Mouse (Mus musculus) liver, adult 2 months (tissue): ENCODE data around the gene Olfr1179. TPM values are rescaled to one million over a fixed set of nuclear protein-coding genes. Genes with fewer than 3 reads are reported as not detected.
"Not testable (repeated sequence)": the region's sequence is repeated elsewhere in the genome, so short reads cannot be mapped to it uniquely, and the experiment has no call there.

ENCODE experiments used
- DNase-seq: peaks from one replicate; pipeline ENCODE4 v3.0.0-alpha.2; 2011; ENCODE audit warnings: low read depth, low spot score; ENCODE audit errors: extremely low read depth
- H3K27ac ChIP-seq: fragments of 200-500 bp; replicated peaks from 2 replicates; pipeline ENCODE4 v1.5.1; 2012; ENCODE audit warnings: low read depth, mild to moderate bottlenecking, control low read depth, inconsistent platforms, low read length; ENCODE audit not compliant: insufficient read depth
- H3K27me3 ChIP-seq: fragments of 200-500 bp; 2 replicates; pipeline ENCODE4 v1.6.1; 2012; ENCODE audit warnings: mild to moderate bottlenecking, moderate library complexity, low read length, inconsistent platforms; ENCODE audit not compliant: control insufficient read depth, insufficient read depth
- H3K36me3 ChIP-seq: fragments of 200-500 bp; 2 replicates; pipeline ENCODE4 v1.6.1; 2012; ENCODE audit warnings: low read length, inconsistent platforms; ENCODE audit not compliant: control insufficient read depth, insufficient read depth
- H3K4me1 ChIP-seq: fragments of 200-500 bp; 2 replicates; pipeline ENCODE4 v1.6.1; 2011; ENCODE audit warnings: low read length; ENCODE audit not compliant: control insufficient read depth, insufficient read depth
- H3K4me3 ChIP-seq: fragments of 200-500 bp; 2 replicates; pipeline ENCODE4 v1.5.1; 2011; ENCODE audit warnings: low read depth, mild to moderate bottlenecking, control low read depth, low read length, moderate library complexity; ENCODE audit not compliant: insufficient read depth
- H3K79me2 ChIP-seq: fragments of 200-500 bp; 2 replicates; pipeline ENCODE4 v1.6.1; 2012; ENCODE audit warnings: inconsistent platforms, mild to moderate bottlenecking, low read length, moderate library complexity; ENCODE audit not compliant: control insufficient read depth, insufficient read depth
- H3K9ac ChIP-seq: fragments of 200-500 bp; 2 replicates; pipeline ENCODE4 v1.6.1; 2012; ENCODE audit warnings: low read depth, mild to moderate bottlenecking, control low read depth, inconsistent platforms, low read length
- CTCF ChIP-seq: fragments of 200-500 bp; IDR thresholded peaks from 2 replicates; pipeline ENCODE4 v1.5.1; 2011; ENCODE audit warnings: low read depth, low read length, control low read depth
- POLR2A ChIP-seq: fragments of 200-500 bp; IDR thresholded peaks from 2 replicates; pipeline ENCODE4 v1.6.1; 2011; ENCODE audit warnings: low read length, control low read depth; ENCODE audit not compliant: insufficient read depth; ENCODE audit errors: extremely low read depth
- WGBS: fragments of 180-500 bp; shearing (Covaris S2); methylation state at CpG from one replicate; pipeline ENCODE4 v1.1.7; 2018; 5-methylcytosine and 5-hydroxymethylcytosine counted together
- polyA plus RNA-seq: library from polyadenylated mRNA; depleted of rRNA; stranded (reverse); fragments of >200 nt; gene quantifications from 2 replicates; pipeline ENCODE4 v1.2.3, GENCODE M21; 2012; rRNA removed
- total RNA-seq: library from RNA; depleted of rRNA; stranded (reverse); fragments of >200 nt; gene quantifications from 2 replicates; pipeline ENCODE4 v1.2.3, GENCODE M21; 2014; rRNA removed

Olfr1179 gene
- total RNA-seq (not detected in 2 replicates), polyA plus RNA-seq (not detected in 2 replicates)

DNA sequence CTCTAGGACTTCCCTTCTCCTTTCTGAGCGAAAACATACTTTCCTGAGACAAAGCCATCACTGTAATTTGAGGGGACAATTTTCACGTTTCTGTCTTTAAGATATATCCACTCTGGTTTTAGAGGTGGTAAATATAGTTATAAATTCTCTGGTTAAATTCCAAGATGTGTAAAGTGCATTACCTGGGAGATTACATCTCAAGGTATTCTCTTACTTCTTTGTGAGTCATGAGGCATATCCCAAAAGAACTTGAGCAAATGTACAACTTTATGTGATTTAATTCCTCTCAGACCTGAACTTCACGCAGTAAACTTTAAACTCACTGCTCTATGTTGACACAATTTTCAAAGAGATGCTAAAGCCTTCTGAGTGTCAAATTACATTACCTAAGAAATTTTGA, at the start of gene Olfr1179:
Olfr1179 (minus strand) TSS at position 101 of the 400 bp plus-strand sequence.
- no peak for TF ChIP-seq CTCF
- TF ChIP-seq POLR2A: no peak
- H3K4me1 ChIP-seq: no peaks in the 10 kb centered on the region
- H3K27ac ChIP-seq: no peak within 1 kb of the TSS
- WGBS: 70% methylated on average over 3 of the region's 3 CpGs
- DNase-seq: no peak
- no peaks in the 10 kb centered on the region for H3K27me3 ChIP-seq
- no peak within 1 kb of the TSS for H3K9ac ChIP-seq
- H3K79me2 ChIP-seq: no peaks in the 10 kb centered on the region
- no peak within 1 kb of the TSS for H3K4me3 ChIP-seq
- H3K36me3 ChIP-seq: no peaks in the 10 kb centered on the region

DNA sequence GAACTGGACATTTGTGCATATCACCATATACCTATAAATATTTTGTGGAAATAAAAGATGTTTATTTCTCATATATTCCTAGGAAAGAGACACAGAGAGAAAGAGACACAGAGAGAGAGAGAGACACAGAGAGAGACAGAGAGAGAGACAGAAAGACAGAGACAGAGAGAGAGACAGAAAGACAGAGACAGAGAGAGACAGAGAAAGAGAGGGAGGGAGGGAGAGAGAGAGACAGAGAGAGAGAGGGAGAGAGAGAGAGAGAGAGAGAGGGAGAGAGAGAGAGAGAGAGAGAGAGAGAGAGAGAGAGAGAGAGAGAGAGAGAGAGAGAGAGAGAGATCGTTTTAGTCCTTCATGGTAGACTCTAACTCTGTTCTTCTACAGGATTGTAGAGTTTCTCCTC, 48.3 kb upstream of the Olfr1179 start, which contains the start of gene Olfr1183:
Olfr1183 (plus strand) TSS at position 301 of the 400 bp plus-strand sequence.
- not testable (repeated sequence) for H3K4me1 ChIP-seq, H3K79me2 ChIP-seq

DNA sequence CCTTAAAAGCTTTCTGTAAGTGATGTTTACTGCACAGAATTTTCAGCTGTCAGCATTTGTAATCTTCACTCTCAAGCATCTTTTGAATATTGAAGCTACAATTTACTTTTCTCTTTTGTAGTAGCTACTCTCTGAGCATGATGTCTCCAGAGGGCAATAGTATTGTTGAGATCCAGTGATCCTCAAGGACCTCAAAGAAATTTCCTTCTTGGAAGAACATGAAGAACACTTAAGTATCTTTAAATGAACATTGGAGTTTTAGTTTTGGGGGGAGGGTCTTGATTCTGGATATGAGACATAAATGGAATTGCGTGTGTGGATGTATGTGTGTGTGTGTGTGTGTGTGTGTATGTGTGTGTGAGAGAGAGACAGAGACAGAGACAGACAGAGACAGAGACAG, 42.8 kb upstream of the Olfr1179 start, which contains the start of gene Gm13757:
Gm13757 (minus strand) TSS at position 101 of the 400 bp plus-strand sequence.
- Histone ChIP-seq H3K79me2 (no peaks in the 10 kb centered on the region), H3K36me3 (no peaks in the 10 kb centered on the region), H3K9ac (no peak within 1 kb of the TSS), H3K4me3 (no peak within 1 kb of the TSS), H3K27ac (no peak within 1 kb of the TSS), H3K4me1 (no peaks in the 10 kb centered on the region), H3K27me3 (no peaks in the 10 kb centered on the region)
- no peak for TF ChIP-seq CTCF
- TF ChIP-seq POLR2A: no peak
- no peak for DNase-seq
- 79% methylated on average over 1 of the region's 1 CpGs for WGBS

More for the DNA sequence above, 48.3 kb upstream of the Olfr1179 start, which contains the start of gene Olfr1183:
- WGBS: 100% methylated on average over 1 of the region's 1 CpGs
- not testable (repeated sequence) for H3K27ac ChIP-seq, H3K36me3 ChIP-seq, H3K27me3 ChIP-seq, H3K9ac ChIP-seq, DNase-seq, H3K4me3 ChIP-seq

DNA sequence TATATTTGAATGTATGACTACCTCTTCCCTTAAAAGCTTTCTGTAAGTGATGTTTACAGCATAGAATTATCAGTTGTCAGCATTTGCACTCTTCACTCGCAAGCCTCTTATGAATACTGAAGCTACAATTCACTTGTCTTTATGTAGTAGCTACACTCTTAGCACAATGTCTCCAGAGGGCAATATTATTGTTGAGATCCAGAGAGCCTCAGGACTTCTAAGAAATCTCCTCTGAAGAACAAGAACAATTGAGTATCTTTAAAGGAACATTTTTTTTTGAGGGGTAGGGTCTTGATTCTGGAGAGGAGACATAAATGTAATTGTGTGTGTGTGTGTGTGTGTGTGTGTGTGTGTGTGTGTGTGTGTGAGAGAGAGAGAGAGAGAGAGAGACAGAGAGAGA, 19.8 kb upstream of the Olfr1179 start, which contains the start of gene Olfr1181:
Olfr1181 (minus strand) TSS at position 101 of the 400 bp plus-strand sequence.
- H3K9ac ChIP-seq: no peak within 1 kb of the TSS
- H3K4me3 ChIP-seq: no peak within 1 kb of the TSS
- no peaks in the 10 kb centered on the region for H3K27me3 ChIP-seq
- 88% methylated on average over 1 of the region's 1 CpGs for WGBS
- no peak for DNase-seq
- no peaks in the 10 kb centered on the region for H3K4me1 ChIP-seq
- TF ChIP-seq CTCF (no peak), POLR2A (no peak)
- no peaks in the 10 kb centered on the region for H3K36me3 ChIP-seq
- H3K79me2 ChIP-seq: no peaks in the 10 kb centered on the region
- H3K27ac ChIP-seq: no peak within 1 kb of the TSS

DNA sequence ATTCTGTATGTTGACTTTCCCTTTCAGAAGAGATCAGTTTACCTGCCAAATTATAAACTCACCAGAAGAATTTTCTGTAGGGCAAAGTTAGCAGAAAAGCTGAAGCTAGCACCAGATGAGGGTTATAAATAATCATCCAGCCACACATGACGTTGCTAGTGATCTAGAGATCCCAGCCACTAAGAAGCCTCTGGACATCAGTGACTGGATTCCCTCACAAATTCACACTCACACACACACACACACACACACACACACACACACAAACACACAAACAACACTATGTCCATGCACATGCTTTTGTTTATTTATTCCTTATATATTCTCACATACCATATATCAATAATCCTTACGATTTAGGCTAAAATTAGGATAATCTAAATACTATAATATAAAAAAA, 12.8 kb upstream of the Olfr1179 start, which contains the start of gene Olfr1180:
Olfr1180 (minus strand) TSS at position 101 of the 400 bp plus-strand sequence.
- H3K36me3 ChIP-seq: no peaks in the 10 kb centered on the region
- H3K79me2 ChIP-seq: no peaks in the 10 kb centered on the region
- TF ChIP-seq POLR2A (no peak), CTCF (no peak)
- H3K27me3 ChIP-seq: no peaks in the 10 kb centered on the region
- WGBS: 64% methylated on average over 2 of the region's 2 CpGs
- H3K4me1 ChIP-seq: no peaks in the 10 kb centered on the region
- no peak for DNase-seq
- H3K27ac ChIP-seq: no peak within 1 kb of the TSS
- no peak within 1 kb of the TSS for H3K9ac ChIP-seq
- no peak within 1 kb of the TSS for H3K4me3 ChIP-seq

DNA sequence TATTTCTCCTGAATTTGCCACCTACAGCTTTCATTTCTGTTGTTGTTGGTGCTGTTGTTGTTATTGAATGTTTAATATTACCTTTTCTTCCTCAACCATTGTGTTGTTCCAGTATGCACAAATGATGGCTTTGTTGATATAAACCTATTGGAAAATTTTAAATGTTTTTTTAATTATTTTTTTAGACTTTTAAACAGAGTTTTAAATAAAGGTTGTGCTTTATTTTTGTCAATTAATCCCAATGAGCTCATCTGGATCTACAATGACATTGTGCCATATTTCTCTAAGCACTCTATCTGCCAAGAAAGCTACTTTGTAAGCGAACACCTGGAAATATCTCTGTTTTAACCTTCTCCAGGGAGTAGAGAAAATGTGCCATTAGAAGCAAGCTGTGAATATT, 19.5 kb downstream of the Olfr1179 start, which contains the start of gene Olfr1178:
Olfr1178 (plus strand) TSS at position 301 of the 400 bp plus-strand sequence.
- Histone ChIP-seq H3K79me2 (no peaks in the 10 kb centered on the region), H3K36me3 (no peaks in the 10 kb centered on the region), H3K4me3 (no peak within 1 kb of the TSS), H3K4me1 (no peaks in the 10 kb centered on the region), H3K27me3 (no peaks in the 10 kb centered on the region), H3K27ac (no peak within 1 kb of the TSS), H3K9ac (no peak within 1 kb of the TSS)
- DNase-seq: no peak
- 77% methylated on average over 1 of the region's 1 CpGs for WGBS
- TF ChIP-seq POLR2A: no peak
- TF ChIP-seq CTCF: no peak
